Mouse (Mus musculus): ENCODE measurements around the gene Elp4. TPM values are rescaled to one million over a fixed set of nuclear protein-coding genes. Genes with fewer than 3 reads are reported as not detected.

Elp4 gene
- polyA plus RNA-seq, 1 experiment from 2014 or later = 40.4 TPM

DNA sequence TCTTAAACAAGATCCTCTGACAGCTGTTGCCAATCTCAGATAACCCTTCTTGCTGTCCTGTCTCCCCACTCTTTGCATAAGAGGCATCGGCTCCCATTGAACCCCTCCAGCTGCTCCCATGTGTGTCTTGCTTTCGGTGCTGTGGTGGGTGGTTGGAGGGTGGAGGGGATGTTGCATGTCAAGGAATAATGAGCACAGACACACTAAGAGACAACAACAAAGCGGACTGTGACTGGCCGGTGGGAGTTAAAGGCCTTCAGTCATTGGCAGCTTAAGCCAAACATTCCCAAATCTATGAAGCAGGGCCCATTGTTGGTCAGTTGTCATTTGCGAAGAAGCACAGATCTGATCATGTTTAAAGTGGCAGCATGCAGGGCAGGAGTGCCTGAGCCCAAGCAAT, 206.6 kb downstream of the Elp4 start:
- Histone ChIP-seq H3K27me3 (ENCODE audit: control insufficient read depth, insufficient read depth, low read length) (peaks cover under 1% of the 10 kb centered on the region), H3K9me3 (ENCODE audit: control insufficient read depth, low read depth, low read length) (no peaks in the 10 kb centered on the region), H3K27ac (ENCODE audit: low read length) (no peak overlapping the region), H3K36me3 (ENCODE audit: control insufficient read depth, insufficient read depth, low read length) (no peaks in the 10 kb centered on the region), H3K4me2 (replicated peaks; ENCODE audit: low read depth, low read length) (no peak overlapping the region), H3K4me3 (ENCODE audit: low read depth, low read length) (no peak overlapping the region), H3K9ac (replicated peaks; ENCODE audit: low read depth, low read length) (no peak overlapping the region), H3K4me1 (ENCODE audit: control insufficient read depth, insufficient read depth, low read length) (no peaks in the 10 kb centered on the region)
- WGBS = 75% methylated on average over 5 of the region's 5 CpGs
- no peak for ATAC-seq (ENCODE audit: insufficient number of reproducible peaks, insufficient read depth, low FRiP score, low read depth)

GRCm38 (mm10) chr2:105691296-105691695, 213.1 kb downstream of the Elp4 start:
- Histone ChIP-seq H3K36me3 (ENCODE audit: control insufficient read depth, insufficient read depth, low read length) (no peaks in the 10 kb centered on the region), H3K9ac (replicated peaks; ENCODE audit: low read depth, low read length) (no peak overlapping the region), H3K4me2 (replicated peaks; ENCODE audit: low read depth, low read length) (no peak overlapping the region), H3K9me3 (ENCODE audit: control insufficient read depth, low read depth, low read length) (no peaks in the 10 kb centered on the region), H3K27me3 (ENCODE audit: control insufficient read depth, insufficient read depth, low read length) (peaks cover 45% of the 10 kb centered on the region), H3K4me3 (ENCODE audit: low read depth, low read length) (no peak overlapping the region), H3K4me1 (ENCODE audit: control insufficient read depth, insufficient read depth, low read length) (no peaks in the 10 kb centered on the region), H3K27ac (ENCODE audit: low read length) (no peak overlapping the region)
- ATAC-seq (ENCODE audit: insufficient number of reproducible peaks, insufficient read depth, low FRiP score, low read depth) = no peak
- WGBS = 16% methylated on average over 10 of the region's 10 CpGs

DNA sequence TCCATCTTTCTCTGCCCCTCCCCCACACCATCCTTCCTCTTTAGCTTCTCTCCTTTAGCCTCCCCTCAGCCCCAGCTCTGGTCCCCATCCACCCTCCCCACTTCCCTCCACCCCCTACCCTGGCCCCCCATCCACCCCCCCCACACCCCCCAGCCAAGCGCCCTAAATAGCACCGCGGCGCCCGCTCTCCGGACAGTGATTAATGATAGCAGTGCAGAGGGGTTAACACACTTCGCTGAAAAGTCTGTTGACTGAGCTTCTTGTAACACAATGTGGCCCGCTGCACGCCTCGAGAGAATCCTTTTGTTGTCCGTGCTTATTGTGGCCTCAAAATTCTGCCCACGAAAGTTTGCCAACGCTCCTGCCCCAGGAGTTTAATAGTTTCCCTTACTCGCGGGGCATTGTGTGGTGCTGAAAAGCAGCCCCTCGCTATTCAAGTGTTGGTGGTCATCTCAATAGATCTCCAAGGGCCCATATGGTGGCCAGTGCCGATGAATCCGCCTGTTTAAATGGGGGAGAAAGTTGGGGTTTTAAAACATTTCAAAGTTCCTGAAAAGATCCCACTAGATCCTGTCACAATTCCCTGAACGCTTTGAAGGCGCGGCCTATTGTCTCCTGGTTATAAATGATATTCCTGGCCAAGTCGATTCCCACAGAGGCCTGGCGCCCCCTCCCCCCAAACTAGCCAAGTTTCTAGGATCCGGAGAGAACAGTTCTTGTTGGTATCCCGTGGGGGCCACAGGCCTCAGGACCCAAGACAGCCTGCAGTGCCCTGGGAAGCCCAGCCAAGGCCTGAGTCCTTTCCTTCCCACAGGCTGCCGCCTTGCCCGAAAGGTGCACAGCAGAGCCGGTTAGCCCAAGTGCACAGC, 214.4 kb downstream of the Elp4 start:
- H3K9ac ChIP-seq (replicated peaks; ENCODE audit: low read depth, low read length) = no peak overlapping the region
- H3K27me3 ChIP-seq (ENCODE audit: control insufficient read depth, insufficient read depth, low read length) = peaks cover 57% of the 10 kb centered on the region
- no peak for ATAC-seq (ENCODE audit: insufficient number of reproducible peaks, insufficient read depth, low FRiP score, low read depth)
- no peak overlapping the region for H3K4me3 ChIP-seq (ENCODE audit: low read depth, low read length)
- no peaks in the 10 kb centered on the region for H3K36me3 ChIP-seq (ENCODE audit: control insufficient read depth, insufficient read depth, low read length)
- H3K9me3 ChIP-seq (ENCODE audit: control insufficient read depth, low read depth, low read length) = no peaks in the 10 kb centered on the region
- H3K4me2 ChIP-seq (replicated peaks; ENCODE audit: low read depth, low read length) = no peak overlapping the region
- 4% methylated on average over 28 of the region's 28 CpGs for WGBS
- H3K27ac ChIP-seq (ENCODE audit: low read length) = no peak overlapping the region
- no peaks in the 10 kb centered on the region for H3K4me1 ChIP-seq (ENCODE audit: control insufficient read depth, insufficient read depth, low read length)

- Histone ChIP-seq H3K4me2 (replicated peaks; ENCODE audit: low read depth, low read length) (no peak overlapping the region), H3K27me3 (ENCODE audit: control insufficient read depth, insufficient read depth, low read length) (peaks cover 61% of the 10 kb centered on the region), H3K4me3 (ENCODE audit: low read depth, low read length) (no peak overlapping the region), H3K27ac (ENCODE audit: low read length) (no peak overlapping the region), H3K9me3 (ENCODE audit: control insufficient read depth, low read depth, low read length) (no peaks in the 10 kb centered on the region), H3K9ac (replicated peaks; ENCODE audit: low read depth, low read length) (no peak overlapping the region), H3K4me1 (ENCODE audit: control insufficient read depth, insufficient read depth, low read length) (no peaks in the 10 kb centered on the region), H3K36me3 (ENCODE audit: control insufficient read depth, insufficient read depth, low read length) (no peaks in the 10 kb centered on the region)
- no peak for ATAC-seq (ENCODE audit: insufficient number of reproducible peaks, insufficient read depth, low FRiP score, low read depth)
- WGBS = under 1% methylated on average over 15 of the region's 15 CpGs
Measured at GRCm38 (mm10) chr2:105689304-105689770, 215.0 kb downstream of the Elp4 start.

GRCm38 (mm10) chr2:105688436-105689303, 215.7 kb downstream of the Elp4 start:
- peaks cover 64% of the 10 kb centered on the region for H3K27me3 ChIP-seq (ENCODE audit: control insufficient read depth, insufficient read depth, low read length)
- H3K4me1 ChIP-seq (ENCODE audit: control insufficient read depth, insufficient read depth, low read length) = no peaks in the 10 kb centered on the region
- H3K36me3 ChIP-seq (ENCODE audit: control insufficient read depth, insufficient read depth, low read length) = no peaks in the 10 kb centered on the region
- no peak overlapping the region for H3K9ac ChIP-seq (replicated peaks; ENCODE audit: low read depth, low read length)
- no peak overlapping the region for H3K27ac ChIP-seq (ENCODE audit: low read length)
- no peak overlapping the region for H3K4me3 ChIP-seq (ENCODE audit: low read depth, low read length)
- no peak overlapping the region for H3K4me2 ChIP-seq (replicated peaks; ENCODE audit: low read depth, low read length)
- ATAC-seq (ENCODE audit: insufficient number of reproducible peaks, insufficient read depth, low FRiP score, low read depth) = no peak
- H3K9me3 ChIP-seq (ENCODE audit: control insufficient read depth, low read depth, low read length) = no peaks in the 10 kb centered on the region
- 2% methylated on average over 25 of the region's 25 CpGs for WGBS

DNA sequence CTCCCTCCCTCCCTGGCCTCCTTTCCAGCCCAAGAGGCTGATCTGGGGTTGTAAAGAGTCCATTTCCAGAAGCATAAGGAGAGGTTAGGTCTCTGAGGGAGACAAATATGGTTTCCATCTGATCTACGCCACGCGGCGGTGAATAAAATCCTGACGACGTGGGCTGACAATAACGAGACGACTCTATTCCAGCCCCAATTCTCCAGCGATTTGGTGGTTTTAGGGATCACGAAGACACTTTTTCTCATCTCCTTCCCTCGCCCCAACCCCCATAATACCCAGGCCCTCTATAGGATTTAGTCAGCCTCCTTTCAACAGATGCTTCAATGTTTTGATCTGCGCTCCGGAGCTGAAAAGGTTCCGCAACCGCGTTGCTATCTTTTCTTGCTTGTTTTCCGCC, 216.4 kb downstream of the Elp4 start:
- no peaks in the 10 kb centered on the region for H3K4me1 ChIP-seq (ENCODE audit: control insufficient read depth, insufficient read depth, low read length)
- H3K27ac ChIP-seq (ENCODE audit: low read length) = no peak overlapping the region
- H3K9me3 ChIP-seq (ENCODE audit: control insufficient read depth, low read depth, low read length) = no peaks in the 10 kb centered on the region
- no peak overlapping the region for H3K4me3 ChIP-seq (ENCODE audit: low read depth, low read length)
- peaks cover 67% of the 10 kb centered on the region for H3K27me3 ChIP-seq (ENCODE audit: control insufficient read depth, insufficient read depth, low read length)
- no peak for ATAC-seq (ENCODE audit: insufficient number of reproducible peaks, insufficient read depth, low FRiP score, low read depth)
- H3K9ac ChIP-seq (replicated peaks; ENCODE audit: low read depth, low read length) = no peak overlapping the region
- no peak overlapping the region for H3K4me2 ChIP-seq (replicated peaks; ENCODE audit: low read depth, low read length)
- WGBS = 2% methylated on average over 17 of the region's 17 CpGs
- H3K36me3 ChIP-seq (ENCODE audit: control insufficient read depth, insufficient read depth, low read length) = no peaks in the 10 kb centered on the region

DNA sequence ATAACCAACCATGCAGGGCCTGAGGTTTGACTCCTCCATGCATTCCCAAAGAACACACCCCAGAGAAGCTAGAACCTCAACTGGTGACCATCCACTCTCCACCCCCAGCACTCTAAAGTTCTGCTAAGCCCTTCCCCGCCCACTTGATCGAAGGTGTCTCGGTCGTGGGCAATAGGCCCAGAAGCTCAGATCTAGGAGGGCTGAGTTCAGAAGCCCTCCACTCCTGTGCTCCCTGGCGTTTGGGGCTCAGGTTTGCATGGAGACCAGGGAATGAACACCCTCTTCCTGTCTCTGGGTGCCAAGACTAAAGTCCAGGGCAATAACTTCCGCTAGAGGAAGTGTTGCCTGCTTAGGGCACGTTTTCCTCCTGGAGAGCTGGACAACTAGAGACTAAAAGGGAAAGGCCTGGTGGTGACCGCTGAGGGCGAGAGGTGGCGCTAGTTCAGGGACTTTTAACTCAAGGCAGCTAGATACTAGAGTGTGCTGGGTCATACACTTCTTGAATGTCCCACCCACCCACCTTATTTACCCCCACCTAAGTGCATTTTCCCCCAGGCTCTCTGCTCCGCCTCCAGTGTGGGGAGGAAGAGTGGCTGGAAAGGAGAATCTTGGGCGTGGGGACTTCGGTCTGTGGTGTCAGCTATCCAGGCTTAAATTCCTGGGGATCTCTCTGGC, 216.9 kb downstream of the Elp4 start:
- Histone ChIP-seq H3K27ac (ENCODE audit: low read length) (no peak overlapping the region), H3K9me3 (ENCODE audit: control insufficient read depth, low read depth, low read length) (no peaks in the 10 kb centered on the region), H3K4me3 (ENCODE audit: low read depth, low read length) (no peak overlapping the region), H3K27me3 (ENCODE audit: control insufficient read depth, insufficient read depth, low read length) (peaks cover 64% of the 10 kb centered on the region), H3K4me1 (ENCODE audit: control insufficient read depth, insufficient read depth, low read length) (no peaks in the 10 kb centered on the region), H3K9ac (replicated peaks; ENCODE audit: low read depth, low read length) (no peak overlapping the region), H3K36me3 (ENCODE audit: control insufficient read depth, insufficient read depth, low read length) (no peaks in the 10 kb centered on the region), H3K4me2 (replicated peaks; ENCODE audit: low read depth, low read length) (no peak overlapping the region)
- WGBS = under 1% methylated on average over 13 of the region's 13 CpGs
- peak; percentile 51; the same call in 1 of the 2 replicates for ATAC-seq (ENCODE audit: insufficient number of reproducible peaks, insufficient read depth, low FRiP score, low read depth)
